Mouse (Mus musculus) MEL (cell line): ENCODE results near the gene Atpaf1. TPM values are rescaled to one million over a fixed set of nuclear protein-coding genes. Genes with fewer than 3 reads are reported as not detected.

ENCODE experiments used
- DNase-seq: peaks from one replicate; pipeline ENCODE4 v3.0.0; 2011; ENCODE audit warnings: low read depth, low spot score
- H3K27ac ChIP-seq: 2 replicates; pipeline ENCODE4 v1.5.1; 2012; ENCODE audit warnings: low read depth, mild to moderate bottlenecking, control low read depth, low read length, moderate library complexity; ENCODE audit not compliant: control insufficient read depth
- H3K27me3 ChIP-seq, 2 experiments: fragments of 150-350 bp in 1 of 2; sonication (generic) in 1 of 2; 2 replicates each; pipeline ENCODE4 v1.6.1; 2012; ENCODE audit warnings: low read length in 2 of 2, mild to moderate bottlenecking in 2 of 2, improper control_type of control experiment in 1 of 2, moderate library complexity in 1 of 2; ENCODE audit not compliant: insufficient read depth in 2 of 2, control insufficient read depth in 1 of 2
- H3K36me3 ChIP-seq, 2 experiments: 2 replicates each; pipeline ENCODE4 v1.6.1; 2012 to 2014; ENCODE audit warnings: low read length in 2 of 2, improper control_type of control experiment in 1 of 2, inconsistent platforms in 1 of 2, mild to moderate bottlenecking in 1 of 2; ENCODE audit not compliant: insufficient read depth in 2 of 2, control insufficient read depth in 1 of 2
- H3K4me1 ChIP-seq, 2 experiments: fragments of 150-350 bp in 1 of 2; sonication (generic) in 1 of 2; 2 replicates each; pipeline ENCODE4 v1.6.1; 2012; ENCODE audit warnings: low read length in 2 of 2, improper control_type of control experiment in 1 of 2, mild to moderate bottlenecking in 1 of 2; ENCODE audit not compliant: insufficient read depth in 2 of 2, control insufficient read depth in 1 of 2
- H3K4me3 ChIP-seq, 2 experiments: fragments of 150-350 bp in 1 of 2; sonication (generic) in 1 of 2; 2 replicates each; pipeline ENCODE4 v1.5.1; 2012; ENCODE audit warnings: low read depth in 2 of 2, low read length in 2 of 2, mild to moderate bottlenecking in 2 of 2, moderate library complexity in 2 of 2, control low read depth in 1 of 2, improper control_type of control experiment in 1 of 2; ENCODE audit not compliant: control insufficient read depth in 1 of 2, insufficient read depth in 1 of 2
- H3K79me2 ChIP-seq: 2 replicates; pipeline ENCODE4 v1.6.1; 2012; ENCODE audit warnings: mild to moderate bottlenecking, low read length, moderate library complexity; ENCODE audit not compliant: control insufficient read depth, poor library complexity, insufficient read depth
- H3K9ac ChIP-seq: 2 replicates; pipeline ENCODE4 v1.6.1; 2012; ENCODE audit warnings: low read depth, mild to moderate bottlenecking, control low read depth, low read length, moderate library complexity; ENCODE audit not compliant: control insufficient read depth, poor library complexity, severe bottlenecking
- H3K9me3 ChIP-seq: fragments of 150-350 bp; sonication (generic); replicated peaks from 2 replicates; pipeline ENCODE4 v1.6.1; 2012; ENCODE audit warnings: mild to moderate bottlenecking, low read length, improper control_type of control experiment, moderate library complexity; ENCODE audit not compliant: insufficient read depth
- CTCF ChIP-seq, 3 experiments: IDR thresholded peaks in 2 of 3; conservative IDR thresholded peaks in 1 of 3; 2 replicates each; pipeline ENCODE4 v1.5.1; 2011 to 2012; ENCODE audit warnings: low read length in 3 of 3, low read depth in 2 of 3, mild to moderate bottlenecking in 2 of 3, improper control_type of control experiment in 1 of 3, inconsistent platforms in 1 of 3, mixed read lengths in 1 of 3, moderate library complexity in 1 of 3; ENCODE audit not compliant: control insufficient read depth in 1 of 3, insufficient read depth in 1 of 3, poor library complexity in 1 of 3, severe bottlenecking in 1 of 3
- E2F4 ChIP-seq: IDR thresholded peaks from 2 replicates; pipeline ENCODE4 v1.6.1; 2011; ENCODE audit warnings: low read depth, low read length, improper control_type of control experiment, borderline replicate concordance
- ELF1 ChIP-seq: IDR thresholded peaks from 2 replicates; pipeline ENCODE4 v1.6.1; 2014; ENCODE audit warnings: low read depth, mild to moderate bottlenecking, inconsistent platforms, low read length, improper control_type of control experiment, moderate library complexity
- EP300 ChIP-seq, 2 experiments: IDR thresholded peaks; 2 replicates each; pipeline ENCODE4 v1.6.1; 2011; ENCODE audit warnings: improper control_type of control experiment in 2 of 2, low read length in 2 of 2, low read depth in 1 of 2, mild to moderate bottlenecking in 1 of 2
- ETS1 ChIP-seq: IDR thresholded peaks from 2 replicates; pipeline ENCODE4 v1.6.1; 2012; ENCODE audit warnings: low read depth, mild to moderate bottlenecking, inconsistent platforms, low read length, improper control_type of control experiment, moderate library complexity
- HCFC1 ChIP-seq: IDR thresholded peaks from 2 replicates; pipeline ENCODE4 v1.6.1; 2012; ENCODE audit warnings: low read depth, mild to moderate bottlenecking, inconsistent platforms, low read length, improper control_type of control experiment, moderate library complexity
- JUND ChIP-seq: IDR thresholded peaks from 2 replicates; pipeline ENCODE4 v1.6.1; 2011; ENCODE audit warnings: low read depth, mild to moderate bottlenecking, improper control_type of control experiment, low read length
- KAT2A ChIP-seq: conservative IDR thresholded peaks from 2 replicates; pipeline ENCODE4 v1.6.1; 2012; ENCODE audit warnings: low read depth, low read length, improper control_type of control experiment, inconsistent platforms
- MAFK ChIP-seq: IDR thresholded peaks from 2 replicates; pipeline ENCODE4 v1.6.1; 2011; ENCODE audit warnings: low read depth, mild to moderate bottlenecking, low read length, improper control_type of control experiment, borderline replicate concordance
- MAX ChIP-seq: IDR thresholded peaks from 2 replicates; pipeline ENCODE4 v1.6.1; 2011; ENCODE audit warnings: low read length, improper control_type of control experiment
- MAZ ChIP-seq: IDR thresholded peaks from 2 replicates; pipeline ENCODE4 v1.6.1; 2012; ENCODE audit warnings: low read depth, mild to moderate bottlenecking, inconsistent platforms, low read length, improper control_type of control experiment
- MXI1 ChIP-seq: IDR thresholded peaks from 2 replicates; pipeline ENCODE4 v1.6.1; 2011; ENCODE audit warnings: mild to moderate bottlenecking, low read depth, low read length, improper control_type of control experiment
- NRF1 ChIP-seq: IDR thresholded peaks from 2 replicates; pipeline ENCODE4 v1.6.1; 2014; ENCODE audit warnings: low read depth, mild to moderate bottlenecking, inconsistent platforms, low read length, improper control_type of control experiment, moderate library complexity; ENCODE audit not compliant: poor library complexity, insufficient read depth, severe bottlenecking
- POLR2A ChIP-seq, 2 experiments: IDR thresholded peaks; 2 replicates each; pipeline ENCODE4 v1.6.1; 2011 to 2012; ENCODE audit warnings: low read length in 2 of 2, mild to moderate bottlenecking in 2 of 2, control low read depth in 1 of 2, improper control_type of control experiment in 1 of 2, low read depth in 1 of 2, moderate library complexity in 1 of 2; ENCODE audit not compliant: control insufficient read depth in 1 of 2, insufficient read depth in 1 of 2, poor library complexity in 1 of 2
- POLR2AphosphoS2 ChIP-seq: IDR thresholded peaks from 2 replicates; pipeline ENCODE4 v1.6.1; 2011; ENCODE audit warnings: low read length, improper control_type of control experiment
- POLR2AphosphoS5 ChIP-seq: IDR thresholded peaks from 2 replicates; pipeline ENCODE4 v1.6.1; 2012; ENCODE audit warnings: low read depth, borderline replicate concordance, mild to moderate bottlenecking, inconsistent platforms, low read length, moderate library complexity, mixed read lengths
- RCOR1 ChIP-seq: IDR thresholded peaks from 2 replicates; pipeline ENCODE4 v1.6.1; 2012; ENCODE audit warnings: low read depth, mild to moderate bottlenecking, inconsistent platforms, low read length, improper control_type of control experiment
- SIN3A ChIP-seq: IDR thresholded peaks from 2 replicates; pipeline ENCODE4 v1.6.1; 2012; ENCODE audit warnings: low read length, improper control_type of control experiment, inconsistent platforms
- TBP ChIP-seq: IDR thresholded peaks from 2 replicates; pipeline ENCODE4 v1.8.0; 2011; ENCODE audit warnings: low read depth, low read length, improper control_type of control experiment
- TCF12 ChIP-seq: IDR thresholded peaks from 2 replicates; pipeline ENCODE4 v1.6.1; 2014; ENCODE audit warnings: low read depth, mild to moderate bottlenecking, inconsistent platforms, low read length, improper control_type of control experiment, moderate library complexity
- UBTF ChIP-seq: IDR thresholded peaks from 2 replicates; pipeline ENCODE4 v1.6.1; 2012; ENCODE audit warnings: low read depth, mild to moderate bottlenecking, inconsistent platforms, low read length, improper control_type of control experiment, moderate library complexity, borderline replicate concordance; ENCODE audit not compliant: insufficient read depth
- USF1 ChIP-seq: IDR thresholded peaks from 2 replicates; pipeline ENCODE4 v1.6.1; 2014; ENCODE audit warnings: low read depth, mild to moderate bottlenecking, inconsistent platforms, low read length, improper control_type of control experiment, moderate library complexity
- USF2 ChIP-seq, 2 experiments: IDR thresholded peaks; 2 replicates each; pipeline ENCODE4 v1.6.1; 2011 to 2012; ENCODE audit warnings: improper control_type of control experiment in 2 of 2, low read length in 2 of 2, borderline replicate concordance in 1 of 2, inconsistent platforms in 1 of 2, low read depth in 1 of 2, mild to moderate bottlenecking in 1 of 2; ENCODE audit not compliant: insufficient read depth in 1 of 2
- ZC3H11A ChIP-seq: IDR thresholded peaks from 2 replicates; pipeline ENCODE4 v1.6.1; 2012; ENCODE audit warnings: low read depth, mild to moderate bottlenecking, inconsistent platforms, low read length, improper control_type of control experiment
- ZKSCAN1 ChIP-seq: IDR thresholded peaks from 2 replicates; pipeline ENCODE4 v1.6.1; 2012; ENCODE audit warnings: low read depth, mild to moderate bottlenecking, inconsistent platforms, low read length, improper control_type of control experiment, moderate library complexity
- ZMIZ1 ChIP-seq: IDR thresholded peaks from 2 replicates; pipeline ENCODE4 v1.6.1; 2012; ENCODE audit warnings: low read depth, mild to moderate bottlenecking, inconsistent platforms, low read length, improper control_type of control experiment, moderate library complexity
- ZNF384 ChIP-seq: IDR thresholded peaks from 2 replicates; pipeline ENCODE4 v1.6.1; 2012; ENCODE audit warnings: low read depth, mild to moderate bottlenecking, inconsistent platforms, low read length, improper control_type of control experiment
- polyA plus RNA-seq, 2 experiments: library from polyadenylated mRNA; stranded (reverse) in 1 of 2; unstranded in 1 of 2; fragments of >175 nt in 1 of 2; fragments of >200 nt in 1 of 2; gene quantifications; 2 replicates each; pipeline versions ENCODE4 v1.2.1 to v1.2.4; 2012; ENCODE audit warnings: low replicate concordance in 2 of 2, low read depth in 1 of 2; ENCODE audit not compliant: insufficient read length in 2 of 2, insufficient read depth in 1 of 2, missing spikeins in 1 of 2
- total RNA-seq: library from RNA; depleted of rRNA; stranded (reverse); fragments of 300-350 nt; gene quantifications from 2 replicates; pipeline ENCODE4 v1.2.3, GENCODE M21; 2012

Gene Atpaf1
- total and polyA plus RNA-seq, 3 experiments: 23.4 to 24.5 TPM; not detected in 1

DNA sequence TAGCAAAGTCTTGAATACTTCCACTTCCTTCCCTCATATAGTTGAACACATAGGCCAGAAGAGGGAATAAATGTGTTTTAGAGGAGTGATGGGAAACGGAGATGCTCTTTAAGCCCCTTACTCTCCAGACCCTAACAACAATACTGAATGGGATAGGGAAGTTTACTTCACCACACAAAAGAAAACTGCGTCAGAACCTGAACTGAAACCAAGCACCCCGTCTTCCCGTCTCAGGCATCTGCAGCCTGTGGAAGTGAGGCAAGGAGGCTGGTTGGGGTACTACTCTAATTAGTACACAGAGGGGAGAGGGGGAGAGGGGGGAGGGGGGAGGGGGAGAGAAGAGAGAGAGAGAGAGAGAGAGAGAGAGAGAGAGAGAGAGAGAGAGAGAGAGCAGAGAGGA is 53.6 kb downstream of the Atpaf1 start:
- TF ChIP-seq EP300 (IDR thresholded peaks at IDR 0.05; ENCODE audit: low read depth in 1 of 2, low read length in 2 of 2) (no peak), RCOR1 (no peak), ELF1 (no peak), ZMIZ1 (no peak), UBTF (no peak), ZC3H11A (no peak), TCF12 (no peak), JUND (no peak), NRF1 (no peak), HCFC1 (no peak), MAZ (no peak), MXI1 (no peak), KAT2A (no peak), ETS1 (no peak), POLR2AphosphoS2 (no peak), MAX (no peak)

DNA sequence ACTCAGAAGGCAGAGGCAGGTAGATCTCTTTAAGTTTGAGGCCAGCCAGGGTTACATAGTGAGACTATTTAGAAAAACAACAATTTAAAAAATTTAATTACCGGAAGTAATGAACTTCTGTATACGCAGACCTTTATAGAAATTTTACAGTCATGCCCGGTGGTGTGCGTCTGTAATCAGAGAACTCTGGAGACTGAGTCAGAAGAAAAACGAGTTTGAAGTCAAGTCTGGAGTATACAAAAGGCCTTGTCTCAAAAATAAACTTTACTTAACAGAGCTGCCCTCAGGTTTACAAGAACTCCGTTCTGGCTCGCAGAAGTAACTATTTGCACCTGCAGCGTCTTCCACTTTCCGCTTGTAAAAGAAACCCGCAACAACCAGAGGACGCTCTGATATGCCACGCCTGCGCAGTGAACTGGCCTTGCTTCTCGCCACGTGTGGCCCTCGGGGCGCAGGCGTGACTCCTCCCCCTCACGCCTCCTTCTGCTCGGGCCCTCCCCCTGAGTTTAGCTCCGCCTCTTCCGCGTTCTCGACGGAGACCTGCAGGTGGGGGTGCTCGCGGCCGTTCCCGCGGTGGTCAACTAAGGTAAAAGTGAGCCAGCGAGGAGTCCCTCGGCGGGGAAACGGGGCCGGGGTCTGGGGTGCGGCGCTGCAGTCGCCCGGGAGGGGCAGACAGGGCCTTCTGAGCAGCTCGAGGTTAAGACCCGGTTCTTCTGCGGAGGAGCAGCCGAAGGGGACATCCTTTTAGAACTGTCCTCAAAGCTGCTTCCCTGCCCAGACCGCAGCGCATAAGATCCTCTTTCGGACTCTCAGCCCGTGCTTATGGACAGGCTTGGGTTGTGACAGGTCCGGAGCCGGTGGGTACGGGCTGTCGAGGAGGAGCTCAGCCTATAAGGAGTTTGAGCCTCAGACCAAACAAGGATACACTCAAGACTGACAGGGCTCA is 54.4 kb downstream of the Atpaf1 start, which contains the start of gene Mknk1:
Mknk1 (plus strand) TSS at position 503 of the 946 bp plus-strand sequence.
- peak within 1 kb of the TSS; percentile 93 for H3K27ac ChIP-seq
- H3K79me2 ChIP-seq: peaks cover 16% of the 10 kb centered on the region
- peak; percentile 97 for DNase-seq
- H3K4me1 ChIP-seq: peaks cover 5 to 24% of the 10 kb centered on the region in 2 experiments; a peak in 3 of 4 replicates
- no peaks in the 10 kb centered on the region for H3K27me3 ChIP-seq
- peaks cover 0 to 13% of the 10 kb centered on the region in 2 experiments; a peak in 2 of 4 replicates for H3K36me3 ChIP-seq
- no peaks in the 10 kb centered on the region for H3K9me3 ChIP-seq
- peak within 1 kb of the TSS; percentile 69 to 77 for H3K4me3 ChIP-seq
- peak within 1 kb of the TSS; percentile 77 for H3K9ac ChIP-seq
- TF ChIP-seq USF2 (IDR thresholded peaks at IDR 0.05; ENCODE audit: borderline replicate concordance in 1 of 2, insufficient read depth in 1 of 2, low read depth in 1 of 2, low read length in 2 of 2) (0 out of 4 replicates have a peak, but pooled peaks of 1 of the 2 experiments have one; percentile 31), CTCF (IDR thresholded peaks at IDR 0.05 in 2 of 3, conservative IDR thresholded peaks at IDR 0.05 in 1 of 3; ENCODE audit: control insufficient read depth in 1 of 3, insufficient read depth in 1 of 3, low read depth in 2 of 3, low read length in 3 of 3, poor library complexity in 1 of 3, severe bottlenecking in 1 of 3) (no peak), ZNF384 (no peak), SIN3A (peak; percentile 84; the same call in 1 of the 2 replicates), POLR2A (IDR thresholded peaks at IDR 0.05; ENCODE audit: control insufficient read depth in 1 of 2, insufficient read depth in 1 of 2, low read depth in 1 of 2, low read length in 2 of 2, poor library complexity in 1 of 2) (peak; percentile 68 to 94), MAFK (no peak), POLR2AphosphoS5 (no peak), E2F4 (no peak), TBP (peak; percentile 82), EP300 (IDR thresholded peaks at IDR 0.05; ENCODE audit: low read depth in 1 of 2, low read length in 2 of 2) (no peak), ZKSCAN1 (no peak), MXI1 (peak; percentile 95), NRF1 (peak; percentile 99), ELF1 (peak; percentile 89), UBTF (no peak), TCF12 (peak; percentile 41; the same call in 1 of the 2 replicates), HCFC1 (peak; percentile 72; the same call in 1 of the 2 replicates), ZC3H11A (no peak), ZMIZ1 (0 out of 2 replicates have a peak, but pooled peaks have one; percentile 41), USF1 (peak; percentile 87)

More for the DNA sequence above, 53.6 kb downstream of the Atpaf1 start:
- H3K9me3 ChIP-seq: no peaks in the 10 kb centered on the region
- peak overlapping the region; percentile 93 for H3K27ac ChIP-seq
- no peaks in the 10 kb centered on the region for H3K27me3 ChIP-seq
- DNase-seq: peak; percentile 56
- H3K4me1 ChIP-seq: peaks cover 5 to 24% of the 10 kb centered on the region in 2 experiments; a peak in 3 of 4 replicates
- peaks cover 16% of the 10 kb centered on the region for H3K79me2 ChIP-seq
- peak overlapping the region; percentile 77 for H3K9ac ChIP-seq
- H3K36me3 ChIP-seq: peaks cover 0 to 13% of the 10 kb centered on the region in 2 experiments; a peak in 3 of 4 replicates
- peak overlapping the region; percentile 69 to 77 for H3K4me3 ChIP-seq
